Mouse (Mus musculus): ENCODE results near the gene Mfsd2b. TPM values are rescaled to one million over a fixed set of nuclear protein-coding genes. Genes with fewer than 3 reads are reported as not detected.

The Mfsd2b gene
- polyA plus RNA-seq, 1 experiment from 2014 or later: 4.3 TPM

DNA sequence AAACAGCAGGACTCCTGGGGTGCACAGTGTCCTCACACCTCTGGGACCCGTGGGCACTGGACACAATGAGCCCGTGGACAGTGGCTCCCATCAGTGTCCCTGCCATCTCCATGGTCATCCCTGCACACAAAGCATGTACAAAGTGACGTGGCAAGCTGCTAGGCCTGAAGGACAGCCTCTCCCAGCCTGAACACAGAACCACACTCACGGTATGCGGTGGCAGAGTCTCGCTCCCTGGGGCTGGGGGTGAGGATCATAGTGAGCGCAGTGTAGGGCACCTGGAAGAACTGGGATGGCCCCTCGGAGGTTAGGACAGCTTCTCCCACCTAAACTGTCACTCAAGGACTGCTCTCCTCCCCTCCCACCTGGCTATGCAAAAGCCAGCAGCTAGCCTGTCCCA is 5.2 kb downstream of the Mfsd2b start:
- no peak for DNase-seq (ENCODE audit: low spot score)
- Histone ChIP-seq H3K27ac (replicated peaks) (no peak overlapping the region), H3K9me3 (no peaks in the 10 kb centered on the region), H3K27me3 (replicated peaks; ENCODE audit: low read depth, poor library complexity, severe bottlenecking) (peaks cover 18% of the 10 kb centered on the region), H3K4me3 (no peak overlapping the region), H3K36me3 (replicated peaks) (no peaks in the 10 kb centered on the region), H3K4me1 (peaks cover 18% of the 10 kb centered on the region)
- 81% methylated on average over 8 of the region's 8 CpGs for WGBS

- H3K27me3 ChIP-seq (replicated peaks; ENCODE audit: low read depth, poor library complexity, severe bottlenecking): no peaks in the 10 kb centered on the region
Measured at GRCm38 (mm10) chr12:4864338-4864690, 9.8 kb downstream of the Mfsd2b start.

GRCm38 (mm10) chr12:4863654-4864337 is 10.4 kb downstream of the Mfsd2b start:
- Histone ChIP-seq H3K27me3 (replicated peaks; ENCODE audit: low read depth, poor library complexity, severe bottlenecking) (no peaks in the 10 kb centered on the region), H3K9me3 (0 out of 2 replicates have a peak, but pooled peaks cover 3% of the 10 kb centered on the region), H3K36me3 (replicated peaks) (0 out of 2 replicates have a peak, but pooled peaks cover 2% of the 10 kb centered on the region), H3K27ac (replicated peaks) (no peak overlapping the region; the same call in 1 of the 2 replicates), H3K4me3 (no peak overlapping the region), H3K4me1 (peaks cover 24% of the 10 kb centered on the region)
- DNase-seq (ENCODE audit: low spot score): peak; percentile 10
- 76% methylated on average over 4 of the region's 4 CpGs for WGBS

More at GRCm38 (mm10) chr12:4864338-4864690, 9.8 kb downstream of the Mfsd2b start:
- Histone ChIP-seq H3K36me3 (replicated peaks) (0 out of 2 replicates have a peak, but pooled peaks cover 2% of the 10 kb centered on the region), H3K4me3 (no peak overlapping the region), H3K9me3 (0 out of 2 replicates have a peak, but pooled peaks cover 3% of the 10 kb centered on the region), H3K27ac (replicated peaks) (no peak overlapping the region), H3K4me1 (peaks cover 22% of the 10 kb centered on the region)
- peak; percentile 11 for DNase-seq (ENCODE audit: low spot score)
- WGBS: 73% methylated on average over 4 of the region's 4 CpGs

DNA sequence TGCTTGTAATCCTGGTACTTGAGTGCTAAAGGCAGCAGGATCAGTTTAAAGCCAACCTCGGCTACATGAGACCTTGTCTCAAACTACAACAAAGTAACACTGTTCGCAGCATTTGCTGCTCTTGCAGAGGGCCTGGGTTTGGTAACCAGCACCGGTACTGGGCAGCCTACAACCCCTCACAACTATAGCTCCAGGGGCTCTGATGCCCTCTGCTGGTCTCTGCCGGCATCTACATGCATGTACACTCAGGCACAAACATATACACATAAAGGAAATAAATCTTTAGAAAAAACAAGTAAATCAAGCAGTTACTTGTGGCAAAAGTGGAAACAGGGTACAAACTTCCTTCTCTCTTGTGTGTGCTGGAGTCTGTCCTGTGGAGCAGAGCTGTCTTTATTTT is 11.5 kb downstream of the Mfsd2b start:
- Histone ChIP-seq H3K27ac (replicated peaks) (no peak overlapping the region), H3K4me1 (peaks cover 19% of the 10 kb centered on the region), H3K9me3 (0 out of 2 replicates have a peak, but pooled peaks cover 3% of the 10 kb centered on the region), H3K4me3 (no peak overlapping the region), H3K27me3 (replicated peaks; ENCODE audit: low read depth, poor library complexity, severe bottlenecking) (no peaks in the 10 kb centered on the region), H3K36me3 (replicated peaks) (peaks cover 7% of the 10 kb centered on the region)
- DNase-seq (ENCODE audit: low spot score): peak; percentile 14
- 87% methylated on average over 4 of the region's 4 CpGs for WGBS

- H3K27me3 ChIP-seq (replicated peaks; ENCODE audit: low read depth, poor library complexity, severe bottlenecking): no peaks in the 10 kb centered on the region
- H3K9me3 ChIP-seq: 0 out of 2 replicates have a peak, but pooled peaks cover 3% of the 10 kb centered on the region
- 50% methylated on average over 11 of the region's 11 CpGs for WGBS
- peak; percentile 35 for DNase-seq (ENCODE audit: low spot score)
- H3K27ac ChIP-seq (replicated peaks): peak overlapping the region; percentile 59
- H3K36me3 ChIP-seq (replicated peaks): peaks cover 36% of the 10 kb centered on the region
- peaks cover 14% of the 10 kb centered on the region for H3K4me1 ChIP-seq
- H3K4me3 ChIP-seq: no peak overlapping the region
Measured at GRCm38 (mm10) chr12:4859241-4859914, 14.8 kb downstream of the Mfsd2b start.

DNA sequence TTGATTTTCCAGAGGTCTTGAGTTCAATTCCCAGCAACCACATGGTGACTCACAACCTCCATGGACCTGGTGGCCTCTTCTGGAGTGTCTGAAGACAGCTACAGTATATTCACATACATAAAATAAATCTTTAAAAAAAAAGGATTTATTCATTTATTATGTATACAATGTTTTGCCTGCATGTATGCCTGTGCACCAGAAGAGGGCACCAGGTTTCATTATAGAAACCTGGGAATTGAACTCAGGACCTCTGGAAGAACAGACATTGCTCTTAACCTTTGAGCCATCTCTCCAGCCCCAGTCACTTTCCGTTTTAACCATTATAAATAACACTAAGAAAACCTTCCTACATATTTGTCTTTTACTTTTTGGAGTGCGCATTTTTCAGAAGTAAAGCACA is 17.3 kb downstream of the Mfsd2b start:
- no peaks in the 10 kb centered on the region for H3K27me3 ChIP-seq (replicated peaks; ENCODE audit: low read depth, poor library complexity, severe bottlenecking)
- H3K4me3 ChIP-seq: no peak overlapping the region
- DNase-seq (ENCODE audit: low spot score): no peak
- H3K4me1 ChIP-seq: peaks cover 6% of the 10 kb centered on the region
- H3K27ac ChIP-seq (replicated peaks): no peak overlapping the region
- H3K36me3 ChIP-seq (replicated peaks): peaks cover 58% of the 10 kb centered on the region
- WGBS: 96% methylated on average over 2 of the region's 2 CpGs
- no peaks in the 10 kb centered on the region for H3K9me3 ChIP-seq

DNA sequence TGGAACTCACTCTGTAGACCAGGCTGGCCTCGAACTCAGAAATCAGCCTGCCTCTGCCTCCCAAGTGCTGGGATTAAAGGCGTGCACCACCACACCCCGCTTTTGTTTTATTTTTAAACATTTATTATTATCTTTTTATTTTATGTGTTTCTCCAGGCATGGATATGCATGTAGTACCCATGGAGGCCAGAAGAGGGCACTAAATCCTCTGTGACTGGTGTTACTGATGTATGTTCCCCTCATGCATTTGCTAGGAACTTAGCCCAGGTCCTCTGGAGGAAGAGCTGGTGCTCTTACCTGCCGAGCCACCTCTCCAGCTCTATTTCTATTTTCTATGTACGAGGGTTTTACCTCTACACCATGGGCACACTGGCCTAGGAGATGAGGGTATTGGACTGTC is 18.0 kb downstream of the Mfsd2b start:
- Histone ChIP-seq H3K36me3 (replicated peaks) (peaks cover 64% of the 10 kb centered on the region), H3K27ac (replicated peaks) (no peak overlapping the region), H3K4me3 (no peak overlapping the region), H3K4me1 (peaks cover 6% of the 10 kb centered on the region), H3K27me3 (replicated peaks; ENCODE audit: low read depth, poor library complexity, severe bottlenecking) (no peaks in the 10 kb centered on the region), H3K9me3 (no peaks in the 10 kb centered on the region)
- WGBS: 95% methylated on average over 5 of the region's 5 CpGs
- no peak for DNase-seq (ENCODE audit: low spot score)

DNA sequence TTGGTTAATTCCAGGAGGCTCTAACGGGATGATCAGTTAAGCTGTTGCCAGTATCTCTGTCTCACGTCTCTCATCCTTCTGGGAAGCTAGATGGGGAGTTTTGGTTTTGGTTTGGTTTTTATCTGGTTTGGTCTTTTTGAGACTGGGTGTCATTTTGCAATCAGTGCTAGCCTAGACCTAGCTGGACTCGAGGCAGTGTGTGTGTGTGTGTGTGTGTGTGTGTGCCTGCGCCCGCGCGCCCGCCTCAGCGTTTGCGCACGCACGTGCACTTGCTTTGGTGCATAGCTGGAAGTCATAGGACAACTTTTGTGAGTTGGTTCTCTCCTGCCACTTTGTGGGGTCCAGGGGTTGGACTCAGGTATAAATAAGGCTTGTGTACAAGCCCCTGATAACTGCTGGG is 30.4 kb downstream of the Mfsd2b start:
- peaks cover 10% of the 10 kb centered on the region; the same call in 1 of the 2 replicates for H3K36me3 ChIP-seq (replicated peaks)
- WGBS: under 1% methylated on average over 12 of the region's 12 CpGs
- H3K27ac ChIP-seq (replicated peaks): peak overlapping the region; percentile 82; the same call in 1 of the 2 replicates
- H3K4me1 ChIP-seq: peaks cover 29% of the 10 kb centered on the region
- peak overlapping the region; percentile 79 for H3K4me3 ChIP-seq
- peaks cover 31% of the 10 kb centered on the region for H3K27me3 ChIP-seq (replicated peaks; ENCODE audit: low read depth, poor library complexity, severe bottlenecking)
- DNase-seq (ENCODE audit: low spot score): peak; percentile 70
- no peaks in the 10 kb centered on the region for H3K9me3 ChIP-seq

DNA sequence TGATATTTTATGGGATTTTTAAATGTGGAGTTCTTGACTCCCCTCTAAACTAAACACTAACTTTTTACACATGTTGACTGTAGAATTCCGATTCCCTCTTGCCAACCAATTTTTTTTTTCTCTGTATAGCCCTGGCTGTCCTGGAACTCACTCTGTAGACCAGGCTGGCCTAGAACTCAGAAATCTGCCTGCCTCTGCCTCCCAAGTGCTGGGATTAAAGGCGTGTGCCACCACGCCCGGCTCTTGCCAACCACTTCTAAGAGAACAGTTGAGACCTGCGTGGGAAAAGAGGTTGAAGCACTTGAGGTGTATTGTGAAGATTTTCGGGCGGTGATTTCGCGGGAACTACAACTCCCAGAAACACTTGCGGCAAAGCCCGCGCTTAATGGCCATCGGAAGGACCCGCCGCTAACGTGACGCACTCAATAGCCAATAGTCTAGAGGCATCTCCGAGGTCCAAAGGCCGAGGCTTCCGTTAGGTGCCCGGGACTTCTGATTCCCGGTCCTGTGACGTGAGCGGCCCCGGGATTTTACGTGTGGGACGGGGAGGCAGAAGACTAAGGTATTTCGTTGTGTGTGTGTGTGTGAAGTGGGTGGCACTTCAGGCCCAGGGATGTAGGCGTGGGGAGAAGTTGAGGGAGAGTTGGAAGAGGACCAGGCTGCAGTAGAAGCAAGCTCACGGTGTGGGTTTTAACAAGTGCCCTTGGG is 31.1 kb downstream of the Mfsd2b start, which contains the start of gene Wdcp:
Wdcp (plus strand) TSS at position 414 of the 708 bp plus-strand sequence.
- no peaks in the 10 kb centered on the region for H3K9me3 ChIP-seq
- peaks cover 7% of the 10 kb centered on the region; the same call in 1 of the 2 replicates for H3K36me3 ChIP-seq (replicated peaks)
- H3K4me3 ChIP-seq: peak within 1 kb of the TSS; percentile 88
- H3K27me3 ChIP-seq (replicated peaks; ENCODE audit: low read depth, poor library complexity, severe bottlenecking): peaks cover 32% of the 10 kb centered on the region
- DNase-seq (ENCODE audit: low spot score): peak; percentile 92
- H3K27ac ChIP-seq (replicated peaks): peak within 1 kb of the TSS; percentile 82
- WGBS: under 1% methylated on average over 30 of the region's 30 CpGs
- H3K4me1 ChIP-seq: peaks cover 29% of the 10 kb centered on the region

GRCm38 (mm10) chr12:4842456-4842855 is 31.7 kb downstream of the Mfsd2b start:
- peak overlapping the region; percentile 88; the same call in 1 of the 2 replicates for H3K4me3 ChIP-seq
- peaks cover 6% of the 10 kb centered on the region; the same call in 1 of the 2 replicates for H3K36me3 ChIP-seq (replicated peaks)
- H3K27me3 ChIP-seq (replicated peaks; ENCODE audit: low read depth, poor library complexity, severe bottlenecking): peaks cover 32% of the 10 kb centered on the region
- H3K9me3 ChIP-seq: no peaks in the 10 kb centered on the region
- H3K27ac ChIP-seq (replicated peaks): no peak overlapping the region
- no peak for DNase-seq (ENCODE audit: low spot score)
- peaks cover 29% of the 10 kb centered on the region for H3K4me1 ChIP-seq
- 87% methylated on average over 8 of the region's 8 CpGs for WGBS

DNA sequence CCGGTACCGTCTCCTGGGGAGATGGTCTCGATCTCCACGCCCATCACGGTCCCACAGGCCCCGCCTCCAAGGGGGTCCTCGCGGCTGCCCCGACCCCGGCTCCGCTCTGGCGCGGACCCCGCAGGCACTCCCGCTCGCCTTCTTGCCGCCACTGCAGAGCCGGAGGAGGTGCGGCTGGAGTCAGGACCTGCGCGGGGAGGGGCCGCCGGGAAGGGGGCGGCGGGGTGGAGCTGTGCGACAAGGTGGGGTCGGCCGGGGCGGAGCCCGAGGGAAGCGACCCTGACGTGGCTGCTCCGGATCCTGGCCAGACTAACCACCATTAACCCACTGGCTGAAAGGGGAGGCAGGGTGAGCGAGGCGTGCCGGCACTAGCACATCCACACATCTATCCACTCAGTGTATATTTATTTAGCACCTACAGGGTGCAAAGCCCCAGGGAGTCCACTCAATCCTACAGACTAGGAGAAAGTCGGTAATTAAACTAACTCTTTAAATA is 32.7 kb downstream of the Mfsd2b start, which contains the start of gene Fkbp1b:
Fkbp1b (minus strand) TSS at position 200 of the 496 bp plus-strand sequence.
- H3K4me1 ChIP-seq: peaks cover 29% of the 10 kb centered on the region
- WGBS: under 1% methylated on average over 37 of the region's 37 CpGs
- peak within 1 kb of the TSS; percentile 82 for H3K27ac ChIP-seq (replicated peaks)
- DNase-seq (ENCODE audit: low spot score): peak; percentile 88
- H3K9me3 ChIP-seq: no peaks in the 10 kb centered on the region
- H3K36me3 ChIP-seq (replicated peaks): 0 out of 2 replicates have a peak, but pooled peaks cover 2% of the 10 kb centered on the region
- peaks cover 32% of the 10 kb centered on the region for H3K27me3 ChIP-seq (replicated peaks; ENCODE audit: low read depth, poor library complexity, severe bottlenecking)
- H3K4me3 ChIP-seq: peak within 1 kb of the TSS; percentile 88

GRCm38 (mm10) chr12:4840741-4841140 is 33.4 kb downstream of the Mfsd2b start:
- Histone ChIP-seq H3K27ac (replicated peaks) (peak overlapping the region; percentile 82), H3K36me3 (replicated peaks) (no peaks in the 10 kb centered on the region), H3K4me3 (peak overlapping the region; percentile 88), H3K4me1 (peaks cover 29% of the 10 kb centered on the region), H3K27me3 (replicated peaks; ENCODE audit: low read depth, poor library complexity, severe bottlenecking) (peaks cover 32% of the 10 kb centered on the region), H3K9me3 (no peaks in the 10 kb centered on the region)
- under 1% methylated on average over 11 of the region's 11 CpGs for WGBS
- DNase-seq (ENCODE audit: low spot score): no peak
